Mouse (Mus musculus) C2C12 (cell line): ENCODE results near the gene Kif11.

ENCODE experiments used
- CEBPB ChIP-seq: IDR thresholded peaks from one replicate; pipeline ENCODE4 v1.6.1; 2011; ENCODE audit warnings: low read depth, mild to moderate bottlenecking, control low read depth, moderate library complexity
- CTCF ChIP-seq: IDR thresholded peaks from one replicate; pipeline ENCODE4 v1.5.1; 2011; ENCODE audit not compliant: control insufficient read depth, insufficient read depth, insufficient read length
- MAX ChIP-seq: IDR thresholded peaks from one replicate; pipeline ENCODE4 v1.6.1; 2011; ENCODE audit warnings: mild to moderate bottlenecking, control low read depth
- MYOD1 ChIP-seq: IDR thresholded peaks from one replicate; pipeline ENCODE4 v1.6.1; 2011; ENCODE audit warnings: low read depth; ENCODE audit not compliant: control insufficient read depth, insufficient read length
- MYOG ChIP-seq: IDR thresholded peaks from one replicate; pipeline ENCODE4 v1.6.1; 2011; ENCODE audit not compliant: control insufficient read depth, insufficient read length; ENCODE audit errors: extremely low read depth
- USF1 ChIP-seq: IDR thresholded peaks from one replicate; pipeline ENCODE4 v1.6.1; 2011; ENCODE audit warnings: low read depth, mild to moderate bottlenecking, control low read depth, moderate library complexity

GRCm38 (mm10) chr19:37419613-37420012 is 43.4 kb downstream of the Kif11 start:
- TF ChIP-seq CTCF (peak; percentile 27), USF1 (no peak), MAX (no peak), CEBPB (no peak), MYOD1 (no peak), MYOG (no peak)
